Mouse (Mus musculus) ES-E14 (cell line): ENCODE results near the gene Kcnmb3.
"Not testable (repeated sequence)": the region's sequence is repeated elsewhere in the genome, so short reads cannot be mapped to it uniquely, and the experiment has no call there.

Experiments
- HCFC1 ChIP-seq: IDR thresholded peaks from 2 replicates; pipeline ENCODE4 v1.6.1; 2012; ENCODE audit warnings: low read length, inconsistent platforms, borderline replicate concordance; ENCODE audit not compliant: insufficient read depth
- MAFK ChIP-seq: IDR thresholded peaks from 2 replicates; pipeline ENCODE4 v1.6.1; 2014; ENCODE audit warnings: mild to moderate bottlenecking, low read depth, low read length, inconsistent platforms; ENCODE audit not compliant: insufficient read depth

DNA sequence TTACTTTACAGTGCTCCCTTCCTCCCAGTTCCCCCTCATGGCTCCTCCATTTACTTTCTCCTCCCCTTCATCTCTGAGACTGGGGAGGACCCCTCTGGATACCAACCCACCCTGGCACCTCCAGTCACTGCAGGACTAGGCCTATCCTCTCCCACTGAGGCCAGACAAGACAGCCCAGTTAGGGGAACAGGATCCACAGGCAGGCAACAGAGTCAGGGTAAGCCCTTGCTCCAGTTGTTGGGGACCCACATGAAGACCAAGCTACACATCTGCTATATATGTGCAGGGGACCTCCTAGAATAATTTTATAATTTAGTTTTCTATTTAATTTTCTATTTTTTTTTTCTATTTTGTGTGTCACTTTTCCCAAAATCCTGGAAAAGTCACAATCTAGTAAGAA, 62.7 kb downstream of the Kcnmb3 start:
- TF ChIP-seq MAFK, HCFC1: not testable (repeated sequence)
